Mouse (Mus musculus) gastrocnemius, adult 8-10 months (tissue): Measurements from ENCODE around the gene Clnk. TPM values are rescaled to one million over a fixed set of nuclear protein-coding genes. Genes with fewer than 3 reads are reported as not detected.

Source experiments
- DNase-seq, 2 experiments: peaks; one replicate each; pipeline ENCODE4 v3.0.0; 2022; ENCODE audit warnings: low spot score in 2 of 2
- total RNA-seq, 4 experiments: library from RNA; stranded (reverse); gene quantifications; 2 replicates each; pipeline ENCODE4 v1.2.4; 2022

Gene Clnk
- total RNA-seq, 4 experiments from 2014 or later: not detected

- DNase-seq: no peak
Observed at GRCm38 (mm10) chr5:38857591-38857990, 19.0 kb downstream of the Clnk start.

GRCm38 (mm10) chr5:38850171-38850570 is 26.4 kb downstream of the Clnk start:
- no peak for DNase-seq

- DNase-seq: no peak
Observed at GRCm38 (mm10) chr5:38845529-38845928, 31.1 kb downstream of the Clnk start.

GRCm38 (mm10) chr5:38844312-38844711 is 32.3 kb downstream of the Clnk start:
- DNase-seq: no peak

- DNase-seq: no peak
Observed at GRCm38 (mm10) chr5:38839981-38840380, 36.6 kb downstream of the Clnk start.

- no peak for DNase-seq
Observed at GRCm38 (mm10) chr5:38827310-38827709, 49.3 kb downstream of the Clnk start.

- DNase-seq: no peak
Observed at GRCm38 (mm10) chr5:38826586-38826985, 50.0 kb downstream of the Clnk start.

GRCm38 (mm10) chr5:38824132-38824965 is 52.3 kb downstream of the Clnk start:
- no peak for DNase-seq

- DNase-seq: no peak
Observed at GRCm38 (mm10) chr5:38813391-38814109, 63.1 kb downstream of the Clnk start.

GRCm38 (mm10) chr5:38812916-38813315 is 63.7 kb downstream of the Clnk start:
- no peak for DNase-seq

- DNase-seq: no peak
Observed at GRCm38 (mm10) chr5:38812386-38812785, 64.2 kb downstream of the Clnk start.

GRCm38 (mm10) chr5:38798910-38799309 is 77.7 kb downstream of the Clnk start:
- DNase-seq: no peak

- no peak for DNase-seq
Observed at GRCm38 (mm10) chr5:38795139-38795538, 81.5 kb downstream of the Clnk start.

- no peak for DNase-seq
Observed at GRCm38 (mm10) chr5:38791116-38791515, 85.5 kb downstream of the Clnk start.

- no peak for DNase-seq
Observed at GRCm38 (mm10) chr5:38788820-38789219, 87.8 kb downstream of the Clnk start.

GRCm38 (mm10) chr5:38787851-38788520 is 88.6 kb downstream of the Clnk start:
- no peak for DNase-seq

GRCm38 (mm10) chr5:38786126-38786525 is 90.5 kb downstream of the Clnk start:
- no peak for DNase-seq

GRCm38 (mm10) chr5:38785686-38786085 is 90.9 kb downstream of the Clnk start:
- no peak for DNase-seq

GRCm38 (mm10) chr5:38781813-38782212 is 94.8 kb downstream of the Clnk start:
- peak; percentile 14 to 20 for DNase-seq

- no peak for DNase-seq
Observed at GRCm38 (mm10) chr5:38780631-38781030, 96.0 kb downstream of the Clnk start.

GRCm38 (mm10) chr5:38780045-38780444 is 96.6 kb downstream of the Clnk start:
- DNase-seq: no peak

GRCm38 (mm10) chr5:38775500-38775899 is 101.1 kb downstream of the Clnk start:
- DNase-seq: no peak
